Mouse (Mus musculus) spleen, embryonic (tissue): ENCODE measurements at regions not wholly inside any gene's neighbourhood (a gene's known extent, or its start where the extent isn't known, plus 50 kb on each side); places are given as distances from the start of the nearest gene placed in this dataset.

Experiments used
- CTCF ChIA-PET: fragments of 350-600 bp; sonication (Branson Sonifier 250); formaldehyde crosslinking; loops from one replicate; lab custom pipeline; 2022; lab: Charles Lee

DNA sequence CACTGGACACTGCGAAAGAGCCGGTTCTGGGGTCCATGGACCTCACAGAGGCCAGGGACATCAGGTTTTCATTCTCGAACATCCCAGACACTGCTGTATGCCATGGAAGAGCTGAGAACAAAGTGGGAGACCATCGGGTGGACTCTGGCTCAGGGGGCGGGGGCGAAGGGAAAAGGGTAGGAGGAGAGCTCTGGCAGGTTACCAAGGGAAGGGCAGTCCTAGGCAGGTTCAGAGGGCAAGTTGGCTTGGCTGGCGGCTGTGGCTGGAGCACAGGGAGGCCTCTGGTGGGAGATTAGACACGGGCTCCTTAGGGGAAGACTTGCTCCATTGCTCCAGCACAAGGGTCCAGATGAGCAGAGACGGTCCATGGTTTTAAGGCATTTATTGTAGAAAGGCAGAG, 164.3 kb upstream of the Mki67 start:
- CTCF ChIA-PET: no interaction called here

DNA sequence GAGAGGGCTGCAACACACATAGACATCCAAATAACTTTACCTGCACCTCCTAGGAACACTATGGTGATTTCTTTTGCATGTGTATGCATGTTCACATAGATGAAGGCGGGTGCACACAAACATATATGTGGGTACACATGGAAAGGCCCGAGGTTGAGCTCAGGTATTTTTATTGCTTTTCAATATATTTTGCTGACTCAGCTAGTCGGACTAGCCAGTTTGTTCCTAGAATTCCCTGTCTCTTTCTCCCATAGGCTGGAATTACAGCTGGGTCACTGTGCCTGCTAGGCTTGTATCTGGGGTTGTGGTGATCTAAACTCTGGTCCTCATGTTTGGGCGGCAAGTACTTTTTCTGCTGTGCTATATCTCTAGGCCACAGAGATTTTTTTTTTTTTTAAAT, 166.1 kb upstream of the Mki67 start:
- CTCF ChIA-PET: no interaction called here

DNA sequence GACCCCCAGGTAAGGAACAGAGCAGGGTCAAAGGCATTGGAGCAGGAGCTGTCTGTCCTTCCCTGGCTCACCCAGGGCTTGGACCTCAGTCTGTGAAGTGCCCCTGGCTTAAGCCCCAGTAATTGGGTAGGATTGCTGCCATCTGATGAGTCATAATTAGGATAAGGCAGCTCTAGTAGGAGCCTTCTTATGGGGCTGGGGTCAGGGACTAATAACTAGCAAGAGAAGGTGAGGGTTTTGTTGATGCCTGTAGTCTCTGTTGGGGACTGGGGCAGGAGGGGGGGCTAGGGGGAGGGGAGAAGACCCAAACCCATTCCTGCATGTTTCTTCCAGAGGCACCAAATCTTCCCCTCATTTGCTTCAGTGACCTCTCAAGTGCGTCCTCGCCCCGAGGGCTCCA, 172.4 kb upstream of the Mki67 start:
- CTCF ChIA-PET: no interaction called here

DNA sequence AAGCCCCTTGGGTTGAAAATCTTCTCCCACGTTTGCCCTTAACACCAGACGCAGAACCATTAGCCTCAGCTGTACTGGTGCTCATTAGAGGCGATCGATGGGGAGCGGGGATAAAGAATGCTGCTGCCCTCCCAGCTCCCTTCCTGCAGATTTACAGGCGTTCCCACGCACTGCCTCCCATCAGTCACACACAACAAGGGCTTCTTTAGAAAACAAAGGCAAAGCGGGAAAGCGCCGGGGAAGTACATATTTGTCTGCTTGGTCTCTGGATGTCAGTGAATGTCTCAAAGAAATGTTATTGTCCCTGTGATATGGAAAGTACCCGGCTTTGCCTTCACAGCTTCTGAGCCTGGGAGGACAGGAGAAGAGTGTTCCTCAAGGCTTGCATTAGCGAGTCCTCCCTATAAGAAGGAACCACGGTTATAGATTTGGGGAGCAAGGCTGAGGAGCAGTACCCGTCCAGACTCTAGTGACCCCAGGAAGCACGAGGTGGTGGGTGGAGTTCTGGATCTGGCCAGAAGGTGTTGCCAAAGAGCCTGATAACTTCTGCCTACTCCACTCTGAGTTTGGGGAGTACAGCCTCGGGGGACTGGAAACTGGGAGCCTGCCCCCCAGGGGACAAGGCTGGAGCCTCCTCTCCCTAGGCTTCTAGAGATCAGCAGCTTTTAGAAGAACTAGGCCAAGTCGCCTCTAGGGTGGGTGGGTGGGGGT, 173.0 kb upstream of the Mki67 start:
- CTCF ChIA-PET: no interaction called here

DNA sequence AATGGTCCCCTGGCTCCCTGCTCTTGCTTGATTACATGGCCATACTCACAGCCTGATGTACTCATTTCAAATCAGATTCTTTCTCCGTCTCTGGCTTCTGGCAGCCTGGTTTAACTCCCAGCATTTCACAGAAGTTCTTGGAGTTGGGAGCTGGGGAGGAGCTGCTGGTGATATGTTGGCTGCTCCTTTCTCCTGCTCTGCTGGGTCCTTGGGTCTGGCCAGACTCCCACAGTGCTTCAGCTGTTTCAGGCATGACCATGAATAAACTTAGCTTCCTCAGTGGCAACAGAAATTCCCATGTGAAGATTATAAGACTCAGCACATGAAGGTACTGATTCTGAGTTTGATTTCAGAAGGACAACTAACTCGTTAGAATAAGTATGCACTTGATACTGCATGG, 182.7 kb upstream of the Mki67 start:
- CTCF ChIA-PET: no interaction called here

DNA sequence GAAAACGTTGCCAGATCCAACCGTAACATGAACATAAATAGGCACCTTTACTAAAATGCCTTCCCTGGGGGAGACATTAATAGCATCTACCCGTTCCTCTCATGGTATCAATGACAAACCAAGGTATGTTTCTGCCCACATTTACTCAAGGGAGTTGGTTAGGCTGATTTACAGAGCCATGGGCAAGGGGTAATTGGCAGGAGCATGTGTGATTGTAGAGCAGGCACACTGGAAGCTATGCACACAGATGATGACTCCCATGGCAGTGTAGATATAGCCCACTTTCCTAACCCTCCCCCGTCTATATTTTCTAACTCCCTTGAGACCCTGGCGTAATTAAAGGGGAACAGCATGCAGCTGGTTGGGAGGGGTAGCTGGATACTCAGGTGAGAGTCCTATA, 183.6 kb upstream of the Mki67 start:
- CTCF ChIA-PET: no interaction called here

DNA sequence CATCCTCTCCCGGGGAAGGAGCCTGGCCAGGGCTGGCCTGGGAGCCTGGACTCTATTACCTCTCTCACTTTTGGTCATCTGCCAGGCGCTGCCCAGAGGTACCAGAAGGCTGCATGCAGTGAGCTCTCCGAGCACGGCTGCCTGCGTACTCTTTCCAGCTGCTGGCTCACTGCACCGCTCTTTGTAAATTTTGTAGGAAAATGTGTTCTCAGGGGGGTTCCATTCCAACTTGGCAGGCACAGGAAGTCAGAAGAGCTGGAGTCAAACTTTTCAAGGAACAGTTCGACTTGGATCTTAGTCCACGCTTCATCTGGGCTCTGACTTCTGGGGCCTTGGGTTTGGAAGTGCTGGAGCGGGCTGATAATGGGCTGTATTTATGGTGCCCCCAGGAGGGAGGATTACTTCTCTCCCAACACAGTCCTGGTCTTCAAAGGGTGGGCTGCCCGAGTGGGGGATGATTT, 184.7 kb upstream of the Mki67 start:
- CTCF ChIA-PET: no interaction called here

DNA sequence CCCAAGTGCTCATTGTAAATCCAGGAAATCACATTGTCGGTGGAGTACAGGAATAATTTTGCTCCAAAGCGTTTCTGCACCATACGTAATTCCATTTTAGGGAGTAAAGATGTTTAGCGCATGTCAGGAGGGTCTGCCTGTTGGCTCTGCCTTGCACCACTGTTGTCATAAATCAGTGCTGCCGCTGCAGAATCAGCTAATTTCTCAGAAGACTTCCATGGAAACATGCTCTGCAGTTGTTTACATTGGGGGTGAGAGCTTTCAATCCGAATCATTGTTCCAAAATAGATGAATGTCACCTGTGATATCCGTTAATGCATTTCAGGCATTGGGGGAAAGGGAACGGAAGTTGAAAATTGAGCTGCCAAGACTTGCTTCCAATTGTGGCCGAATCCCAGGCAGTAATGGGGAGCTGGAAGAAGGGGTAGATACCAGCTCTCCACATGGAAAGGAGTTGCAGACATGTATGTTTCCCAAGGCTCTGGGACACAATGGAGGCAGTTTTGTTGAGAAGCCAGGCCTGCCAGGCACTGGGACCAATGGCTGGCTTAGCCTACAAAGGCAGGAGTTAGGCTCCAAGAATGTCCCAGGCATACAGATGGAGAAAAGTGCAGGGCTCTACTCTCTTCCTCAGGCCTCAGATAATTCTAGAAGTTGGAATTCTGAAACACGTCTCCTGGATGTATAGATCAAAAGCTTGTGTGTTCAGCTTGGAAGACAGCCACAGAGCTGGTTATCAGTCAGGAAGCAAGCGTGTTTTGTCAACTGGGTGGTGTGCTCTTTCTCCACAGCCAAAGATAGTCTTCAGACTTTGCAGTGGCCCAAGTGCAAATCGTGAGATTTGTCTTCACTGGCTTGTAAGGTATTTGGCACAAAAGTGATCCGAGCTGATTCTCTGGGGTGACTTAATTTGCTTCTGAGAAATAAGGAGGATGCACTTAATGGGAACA, 186.2 kb upstream of the Mki67 start:
- CTCF ChIA-PET: no interaction called here

DNA sequence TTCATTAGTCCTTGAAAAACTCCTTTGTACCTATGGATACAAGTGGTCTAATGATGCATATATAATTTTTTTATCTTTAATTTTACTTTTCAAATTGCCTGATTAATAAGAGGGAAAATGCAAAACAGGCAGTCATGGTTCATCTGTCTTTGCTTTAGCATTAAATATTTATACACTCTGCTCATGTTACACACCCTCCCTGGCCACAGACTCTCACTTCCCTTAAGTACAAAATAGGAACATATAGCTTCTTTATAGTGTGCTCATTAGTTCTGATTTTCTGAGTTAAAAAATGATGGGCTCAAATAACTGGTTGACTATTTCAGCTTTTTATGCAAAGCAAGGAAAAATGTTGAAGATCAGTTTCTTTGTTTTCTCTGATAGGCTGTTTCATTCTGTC, 195.2 kb upstream of the Mki67 start:
- CTCF ChIA-PET: no interaction called here

DNA sequence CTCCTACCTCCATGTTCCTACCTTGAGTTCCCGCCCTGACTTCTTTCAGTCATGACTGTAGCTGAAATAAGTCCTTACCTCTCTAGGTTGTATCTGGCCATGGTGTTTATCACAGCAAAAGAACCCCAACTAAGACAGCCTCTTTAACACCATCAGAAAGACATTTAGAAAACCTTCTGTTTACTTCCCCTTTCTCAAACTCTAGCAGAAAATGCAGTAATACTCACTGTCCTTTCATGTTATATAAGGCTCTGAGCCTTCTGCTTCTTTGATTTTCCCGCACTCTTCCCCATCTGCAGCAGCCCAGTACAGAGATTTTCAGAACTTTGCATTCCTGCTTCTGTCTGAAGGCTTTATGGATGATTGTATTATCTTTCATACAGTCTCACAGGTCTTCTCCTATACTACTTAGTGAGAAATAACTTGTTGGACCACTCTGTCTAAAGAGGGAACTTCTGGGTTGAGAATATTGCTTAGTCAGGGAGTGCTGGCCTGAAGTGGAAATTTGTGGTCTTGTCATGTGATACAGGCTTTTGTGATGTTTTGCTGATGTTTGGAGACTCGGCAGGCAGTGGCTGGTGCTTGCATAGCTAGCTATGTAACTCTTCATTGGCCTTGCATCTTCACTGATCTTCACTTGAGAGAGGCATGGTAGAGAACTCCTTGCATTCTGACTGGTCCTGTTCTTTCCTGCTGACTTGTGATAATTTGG, 197.9 kb upstream of the Mki67 start:
- CTCF ChIA-PET: no interaction called here

DNA sequence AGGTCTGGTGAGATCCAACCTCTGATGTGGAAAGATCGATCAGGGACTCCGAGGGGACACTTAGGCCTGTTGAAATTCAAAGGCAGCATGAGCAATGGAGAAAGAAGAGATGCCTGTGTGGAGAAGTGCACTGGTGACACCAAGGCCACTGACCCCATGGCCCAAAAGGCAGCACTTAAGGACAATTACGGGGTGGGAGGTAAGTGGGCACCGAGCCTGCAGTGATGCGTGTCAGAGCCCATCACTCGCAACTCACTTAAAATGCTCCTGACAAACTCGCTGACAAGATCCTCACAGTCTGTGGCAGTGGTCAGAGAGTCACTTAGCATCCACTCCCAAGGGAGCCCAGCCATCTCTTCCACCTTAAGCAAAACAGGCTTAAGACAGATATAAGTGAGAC, 207.7 kb upstream of the Mki67 start:
- CTCF ChIA-PET: no interaction called here

DNA sequence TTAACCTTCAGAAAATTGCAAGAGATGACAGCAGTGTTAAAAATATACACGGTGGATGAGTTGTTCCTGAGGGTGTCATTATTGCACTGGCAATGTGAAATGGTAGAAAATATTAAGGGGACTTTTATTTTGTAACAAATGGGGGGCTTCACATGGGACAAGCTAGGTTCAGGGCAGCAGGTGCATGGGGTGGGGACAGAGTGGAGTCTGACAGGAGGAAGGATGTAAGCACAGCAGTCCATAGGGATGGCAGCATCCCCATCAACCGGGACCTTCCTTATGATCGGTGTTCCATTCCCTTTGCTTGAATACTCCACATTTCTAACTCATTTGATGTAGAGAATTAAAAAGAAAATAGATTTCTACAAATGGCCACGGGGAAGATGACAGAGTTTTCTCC, 208.5 kb upstream of the Mki67 start:
- CTCF ChIA-PET: no interaction called here

DNA sequence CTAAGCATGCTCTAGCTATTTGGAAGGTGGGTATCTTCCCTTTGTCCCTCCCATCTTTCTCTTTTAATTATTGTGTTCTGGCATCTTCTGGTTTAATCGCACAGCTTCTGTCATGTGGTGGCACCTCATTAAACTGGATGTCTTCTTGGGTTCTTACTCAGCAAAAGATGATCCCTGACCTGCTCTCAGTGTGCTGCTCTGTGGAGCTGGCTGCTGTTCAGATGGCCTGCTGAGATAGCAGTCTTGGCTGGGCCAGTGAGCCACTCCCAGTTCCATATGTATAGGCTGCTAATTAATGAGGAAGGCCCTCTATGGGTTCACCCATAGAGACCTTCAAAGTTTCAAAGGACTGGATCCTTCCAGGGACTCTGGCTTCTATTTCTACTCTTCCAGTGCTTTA, 213.9 kb upstream of the Mki67 start:
- CTCF ChIA-PET: no interaction called here

DNA sequence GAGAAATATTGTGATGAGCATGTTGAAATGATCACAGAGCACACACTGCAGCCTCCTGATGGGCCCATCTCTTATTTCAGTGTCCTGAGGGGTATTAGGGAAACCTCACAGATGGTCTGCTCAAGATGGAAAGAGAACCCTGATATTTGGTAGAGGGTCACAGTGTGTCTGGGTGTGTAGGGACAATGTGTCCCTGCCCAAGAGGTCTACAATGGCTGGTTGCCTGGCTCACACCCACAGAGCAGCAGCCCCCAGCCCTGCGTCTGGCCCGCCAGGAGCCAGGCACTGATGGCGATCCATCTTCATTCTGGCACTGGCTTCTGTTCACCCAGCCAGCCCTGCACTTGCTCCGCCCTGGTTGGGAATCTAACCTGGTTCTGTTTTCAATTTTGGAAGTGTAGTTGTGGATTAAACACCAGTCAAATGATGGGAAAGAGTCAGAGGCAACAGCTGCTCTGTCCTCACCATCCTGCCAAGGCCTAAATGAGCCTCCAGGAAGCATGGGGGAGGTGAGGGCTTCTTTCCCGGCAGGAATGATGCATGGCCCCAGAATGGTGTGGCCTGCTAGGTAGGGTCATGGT, 216.5 kb upstream of the Mki67 start:
- CTCF ChIA-PET: no interaction called here

DNA sequence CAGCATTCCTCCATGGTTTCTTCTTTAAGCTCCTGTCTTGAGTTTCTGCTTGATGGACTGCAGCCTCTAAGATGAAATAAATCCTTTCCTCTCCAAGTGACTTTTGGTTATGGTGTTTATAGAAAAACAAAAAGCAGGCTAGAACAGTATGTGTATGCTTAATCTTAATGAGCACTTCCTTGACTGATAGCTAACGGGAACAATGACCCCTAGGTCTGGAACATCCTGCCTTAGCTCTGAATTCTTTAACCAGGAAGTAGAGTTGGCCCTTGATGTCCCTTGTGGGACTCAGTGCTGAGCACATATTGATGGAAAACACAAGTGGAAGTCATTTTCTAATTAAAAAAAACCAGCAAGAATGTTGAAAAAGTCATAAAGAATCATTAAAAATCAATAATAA, 219.0 kb upstream of the Mki67 start:
- CTCF ChIA-PET: no interaction called here

DNA sequence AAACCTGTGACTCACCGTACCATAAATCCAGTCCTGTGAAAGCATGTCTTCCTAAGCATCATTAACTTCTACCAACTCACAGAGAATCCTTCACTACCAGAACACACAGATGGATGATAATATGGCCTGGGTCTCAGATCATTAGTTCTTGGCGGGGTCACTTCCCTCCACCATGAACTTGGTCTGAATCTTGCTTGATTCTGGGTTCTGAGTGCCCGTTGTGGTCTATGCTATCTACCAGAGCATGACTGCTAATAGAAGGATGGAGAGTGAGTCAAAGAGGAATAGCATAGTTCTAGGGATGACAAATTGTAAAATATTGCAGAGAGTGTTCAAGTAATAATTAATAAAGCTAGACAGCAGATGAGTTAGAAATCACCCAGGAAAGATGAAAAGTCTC, 221.3 kb upstream of the Mki67 start:
- CTCF ChIA-PET: no interaction called here

DNA sequence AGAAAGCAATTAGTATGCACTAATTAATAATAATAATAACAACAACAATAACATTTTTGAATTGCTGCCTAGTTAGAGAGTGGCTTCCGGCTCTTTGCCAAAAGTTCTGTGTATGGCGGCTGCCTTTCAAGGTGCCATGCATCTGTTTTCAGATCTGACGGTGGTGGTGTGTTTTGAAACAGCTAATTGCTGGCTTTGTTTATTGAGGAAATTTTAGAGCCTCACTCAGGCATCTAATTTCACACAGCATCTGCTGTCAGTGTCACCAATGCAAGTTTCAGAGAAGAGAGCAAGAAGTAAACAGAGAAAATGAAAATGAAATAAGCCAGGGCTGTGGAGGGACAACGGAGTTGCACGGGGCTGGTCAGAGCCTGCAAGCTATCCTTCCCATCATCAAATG, 223.2 kb upstream of the Mki67 start:
- CTCF ChIA-PET: no interaction called here

DNA sequence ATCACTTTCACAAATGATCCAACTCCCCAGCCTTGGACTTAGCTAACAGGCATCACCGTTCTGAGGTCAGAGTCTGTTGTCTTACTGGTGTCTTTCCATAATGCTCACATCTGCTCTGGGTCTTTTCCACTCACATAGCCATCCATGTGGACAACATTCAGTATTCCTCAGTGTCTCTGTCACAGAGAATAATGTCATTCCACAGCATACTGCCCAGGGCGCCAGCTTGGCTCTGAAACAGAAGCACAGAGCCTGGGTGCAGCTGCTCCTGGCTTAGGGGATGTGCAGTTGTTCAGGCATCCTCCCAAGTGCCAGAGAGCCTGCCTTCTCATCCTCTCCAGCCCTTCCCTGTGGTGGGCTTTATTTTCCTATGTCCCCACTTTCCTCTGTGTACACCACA, 226.7 kb upstream of the Mki67 start:
- CTCF ChIA-PET: no interaction called here

DNA sequence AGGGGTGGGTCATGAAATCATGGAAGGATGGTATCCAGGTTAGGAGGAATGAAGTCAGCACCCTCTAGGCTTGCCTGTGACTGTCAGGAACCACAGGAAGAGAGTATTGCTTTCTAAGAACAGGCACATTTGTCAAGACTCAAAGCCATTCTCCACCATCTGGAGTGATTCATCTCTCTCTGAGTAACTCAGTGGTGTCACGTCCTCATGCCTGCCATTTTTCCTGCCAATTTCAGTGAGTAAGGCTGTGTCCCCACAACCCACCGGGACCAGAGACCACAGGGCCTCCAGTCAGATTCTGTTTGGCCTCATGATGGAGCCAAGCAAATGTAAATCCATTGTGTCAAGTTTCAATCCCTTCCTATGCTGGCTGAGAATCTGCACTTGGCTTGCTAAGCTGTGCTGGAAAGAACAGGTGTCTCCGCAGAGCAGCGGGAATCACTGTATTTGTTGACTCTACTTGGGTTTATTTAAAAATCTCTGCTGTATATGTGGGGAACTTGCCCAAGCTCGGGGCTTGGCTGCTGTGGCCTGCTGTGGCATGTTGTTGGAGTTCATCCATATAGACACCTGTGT, 230.0 kb upstream of the Mki67 start:
- CTCF ChIA-PET: no interaction called here

DNA sequence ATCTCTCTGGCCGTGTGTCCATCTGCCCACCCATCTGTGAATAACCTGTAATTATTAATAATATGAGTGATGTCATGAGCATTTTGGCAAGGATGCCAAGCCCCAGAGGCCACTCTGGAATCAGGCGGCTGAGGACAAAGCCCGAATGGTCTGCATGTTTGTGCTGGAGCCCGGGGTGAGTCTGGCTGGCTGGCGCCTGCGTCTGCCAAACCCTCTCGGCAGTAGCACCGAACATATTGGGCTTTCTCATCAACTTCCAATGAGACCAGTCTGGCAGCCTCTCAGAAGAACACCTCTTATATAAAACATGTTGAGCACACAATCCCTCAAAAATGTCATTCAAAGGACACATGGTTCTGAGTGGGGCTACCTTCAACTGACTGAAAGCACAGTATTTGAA, 244.9 kb upstream of the Mki67 start:
- CTCF ChIA-PET: no interaction called here

DNA sequence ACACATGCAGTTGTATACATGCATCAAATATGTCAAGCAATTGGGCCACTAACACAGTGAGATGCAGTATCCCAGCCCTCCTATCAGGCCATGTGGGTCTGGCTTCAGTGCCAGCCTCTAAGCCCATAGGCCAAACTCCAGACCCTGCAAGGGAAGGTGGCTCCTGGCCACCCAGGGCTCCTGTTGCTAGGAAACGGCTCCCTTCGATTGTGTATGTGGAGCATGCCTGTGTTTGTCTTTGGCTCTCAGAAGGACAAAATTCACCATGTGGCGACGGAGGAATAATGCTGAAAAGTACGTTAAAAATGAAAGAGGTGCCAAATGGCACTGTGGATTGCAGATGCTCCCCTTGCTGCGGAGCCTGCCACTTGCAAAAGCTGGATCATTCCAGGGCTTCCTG, 249.4 kb upstream of the Mki67 start:
- CTCF ChIA-PET: no interaction called here

DNA sequence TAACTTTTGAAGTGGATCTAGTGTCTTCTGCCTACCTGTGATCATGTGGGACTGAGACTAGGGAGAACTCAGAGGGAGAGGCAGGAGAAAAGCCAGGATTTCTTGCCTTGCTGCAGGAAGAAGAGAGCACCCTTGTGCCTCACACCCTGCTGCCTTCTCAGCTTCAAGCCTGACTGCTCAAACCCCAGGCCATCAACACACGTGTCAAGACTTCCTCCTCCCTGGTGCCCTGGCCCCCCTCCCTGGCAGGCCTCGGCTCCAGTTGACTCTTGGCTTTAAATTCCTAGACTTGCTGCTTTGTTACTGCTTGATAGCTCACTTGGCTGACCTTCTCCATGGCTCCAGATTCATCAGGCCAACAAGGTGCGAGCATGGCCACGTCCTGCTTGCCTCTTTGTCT, 250.1 kb upstream of the Mki67 start:
- CTCF ChIA-PET: no interaction called here
